Mouse (Mus musculus) small intestine, adult 2 months (tissue): ENCODE data around the gene Galnt15.

ENCODE experiments used
- CTCF ChIP-seq: fragments of 200-500 bp; IDR thresholded peaks from 2 replicates; pipeline ENCODE4 v1.5.1; 2012; ENCODE audit warnings: low read depth, mild to moderate bottlenecking, control low read depth, inconsistent platforms, low read length, moderate library complexity, mixed read lengths; ENCODE audit not compliant: insufficient replicate concordance, insufficient read length; ENCODE audit errors: extremely low read depth
- POLR2A ChIP-seq: fragments of 200-500 bp; IDR thresholded peaks from 2 replicates; pipeline ENCODE4 v1.6.1; 2012; ENCODE audit warnings: low read depth, mild to moderate bottlenecking, control low read depth, inconsistent platforms, low read length, moderate library complexity

DNA sequence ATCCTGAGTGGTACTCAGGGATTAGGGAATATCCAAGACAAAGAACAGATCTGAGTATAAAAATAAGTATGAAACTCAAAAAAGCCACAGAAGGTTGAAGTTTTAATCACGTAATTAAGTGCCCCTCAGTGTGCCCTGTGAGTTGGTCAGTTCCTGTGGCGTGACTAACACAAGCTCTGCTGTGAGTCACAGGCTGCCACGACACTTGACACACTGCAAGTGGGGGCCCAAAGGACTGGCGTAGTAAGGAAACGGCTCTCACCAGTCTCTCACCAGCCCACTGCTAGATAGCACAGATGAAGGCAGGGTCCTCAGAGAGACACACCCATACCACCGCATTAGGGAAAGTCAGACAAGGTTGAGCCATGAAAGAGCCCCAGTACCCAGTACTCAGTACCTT is 21.4 kb downstream of the Galnt15 start:
- TF ChIP-seq CTCF (no peak), POLR2A (no peak)
